Mouse (Mus musculus) heart, postnatal 14 days (tissue): Measurements from ENCODE around the gene Zfp804a. TPM values are rescaled to one million over a fixed set of nuclear protein-coding genes. Genes with fewer than 3 reads are reported as not detected.

Experiments
- DNase-seq, 2 experiments: peaks; one replicate each; pipeline ENCODE4 v3.0.0; 2021 to 2022
- intact Hi-C: fragments of 180-260 bp; cut with DNase I; formaldehyde crosslinking; loops from one replicate; pipeline ENCODE4 v1.15.1; 2025
- long read RNA-seq, 2 experiments: library from polyadenylated mRNA; stranded (forward); transcript quantifications; one replicate each; pipeline ENCODE4 v2.0.0; 2021
- total RNA-seq, 2 experiments: library from RNA; stranded (reverse); gene quantifications; 2 replicates each; pipeline ENCODE4 v1.2.3; 2021

The Zfp804a gene
- not detected for total RNA-seq
- long read RNA-seq, experiment 1 = 0 reads
- long read RNA-seq, experiment 2 = 0 reads

DNA sequence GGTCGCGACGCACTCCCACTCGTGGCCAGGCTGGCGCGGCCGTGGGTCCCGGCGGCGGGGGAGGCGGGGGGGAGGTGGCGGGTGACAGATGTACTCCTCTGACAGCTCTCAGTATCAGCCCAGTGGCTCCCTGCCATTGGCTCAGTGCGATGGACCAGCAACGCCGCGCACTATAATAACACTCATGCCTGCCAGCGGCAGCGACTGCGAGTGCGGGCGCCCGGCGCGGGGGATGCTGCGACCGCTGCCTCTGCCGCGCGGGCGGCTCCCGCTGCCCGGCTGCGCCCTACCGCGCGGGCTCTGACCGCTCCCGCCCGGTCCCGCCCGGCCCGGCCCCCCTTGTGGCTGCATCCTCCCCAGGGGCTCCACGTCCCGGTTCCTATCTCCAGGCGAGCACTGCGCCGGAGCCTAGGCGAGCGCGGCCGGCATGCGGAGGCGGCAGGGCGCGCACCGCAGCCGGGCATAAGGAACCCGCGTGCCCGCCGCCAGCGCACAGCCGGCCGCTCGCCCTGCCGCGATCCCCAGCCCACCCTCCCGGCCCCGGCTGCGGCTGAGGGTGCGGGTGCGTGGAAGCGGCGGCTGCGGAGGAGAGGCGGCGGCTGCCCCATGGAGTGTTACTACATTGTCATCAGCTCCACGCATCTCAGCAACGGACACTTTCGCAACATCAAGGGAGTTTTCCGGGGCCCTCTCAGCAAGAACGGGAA is at the start of gene Zfp804a:
Gene Zfp804a (plus strand): TSS at position 38 of the 707 bp plus-strand sequence.
- DNase-seq = peak; percentile 21 to 26
- intact Hi-C loops = no loop called here

DNA sequence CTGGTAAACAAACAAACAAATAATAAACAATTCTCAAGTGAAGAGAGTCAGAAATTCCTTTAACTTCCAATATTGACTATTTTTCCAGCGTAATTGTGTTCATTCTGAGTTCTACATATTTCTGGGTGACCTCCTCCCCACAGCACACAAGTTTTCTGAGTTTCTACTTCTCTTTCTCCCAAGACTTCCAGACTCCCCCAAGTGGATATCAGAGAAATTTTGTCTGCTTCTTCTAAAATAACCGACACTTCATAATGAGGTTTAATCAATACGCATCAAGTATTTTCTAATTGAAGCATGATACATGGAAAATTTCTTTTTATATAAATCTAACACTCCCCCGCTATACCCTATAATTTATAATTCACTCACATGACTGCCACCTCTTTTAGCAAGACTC is 1.4 kb upstream of the Zfp804a start:
- intact Hi-C loops = no loop called here
- DNase-seq = no peak

DNA sequence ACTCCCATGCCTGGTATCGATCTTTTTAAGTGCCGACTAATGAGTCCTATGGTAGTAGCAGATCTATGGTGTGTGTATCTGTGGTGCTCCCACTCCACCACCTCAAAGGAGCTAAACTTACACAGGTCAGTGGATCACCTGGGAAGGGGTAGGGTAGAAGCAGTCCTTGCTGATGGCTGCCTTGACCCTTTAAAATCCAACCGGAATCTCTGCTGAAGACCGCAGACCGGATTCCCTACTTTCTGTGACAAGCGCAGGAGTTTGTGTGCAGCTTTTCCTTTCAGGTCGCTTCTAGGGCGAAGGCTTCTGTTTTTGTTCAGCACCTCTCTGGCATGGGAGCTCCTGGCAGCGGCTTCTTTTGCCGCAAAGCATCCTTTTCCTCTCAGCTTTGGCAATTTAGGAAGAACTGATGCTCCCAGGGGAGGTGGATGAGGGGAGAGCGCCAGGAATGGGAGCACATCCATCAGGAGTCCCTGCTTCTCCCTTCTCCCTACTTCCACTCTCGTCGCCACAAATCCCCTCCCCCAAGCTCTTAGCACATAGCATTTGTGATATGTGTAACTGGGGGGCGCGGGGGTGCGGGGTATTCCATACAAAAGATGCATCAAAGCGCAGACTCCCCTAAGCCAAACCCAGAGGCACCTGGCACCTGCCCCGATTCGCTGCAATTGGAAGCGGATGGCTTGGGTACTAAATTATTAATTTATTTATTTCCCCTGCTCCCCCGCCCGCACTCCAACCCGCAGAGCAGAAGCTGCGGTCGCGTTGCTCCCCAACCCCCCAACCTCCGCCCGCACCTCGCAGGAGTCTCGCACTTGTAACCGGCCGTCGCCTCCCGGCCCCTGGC is 461 bp upstream of the Zfp804a start:
- intact Hi-C loops = no loop called here
- no peak for DNase-seq

DNA sequence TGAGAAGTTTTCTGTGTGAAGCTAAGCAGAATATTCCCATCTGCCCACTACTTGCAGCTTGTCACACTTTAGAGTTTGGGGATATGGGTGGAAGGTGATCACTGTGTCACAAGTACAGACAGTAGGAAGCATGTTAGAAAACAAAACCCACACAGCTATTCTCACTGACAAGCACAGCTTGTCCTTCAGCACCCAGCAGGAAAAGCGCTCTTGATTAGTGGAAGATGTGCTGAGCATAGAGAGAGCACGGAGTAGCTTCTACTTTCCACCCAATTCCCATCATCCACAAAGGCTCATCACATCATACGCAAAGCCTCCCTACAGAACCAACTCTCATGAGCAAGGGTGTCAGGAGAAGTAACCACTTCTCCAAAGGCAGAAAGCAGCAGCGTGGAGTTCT is 1.4 kb downstream of the Zfp804a start:
- intact Hi-C loops = no loop called here
- DNase-seq = no peak

DNA sequence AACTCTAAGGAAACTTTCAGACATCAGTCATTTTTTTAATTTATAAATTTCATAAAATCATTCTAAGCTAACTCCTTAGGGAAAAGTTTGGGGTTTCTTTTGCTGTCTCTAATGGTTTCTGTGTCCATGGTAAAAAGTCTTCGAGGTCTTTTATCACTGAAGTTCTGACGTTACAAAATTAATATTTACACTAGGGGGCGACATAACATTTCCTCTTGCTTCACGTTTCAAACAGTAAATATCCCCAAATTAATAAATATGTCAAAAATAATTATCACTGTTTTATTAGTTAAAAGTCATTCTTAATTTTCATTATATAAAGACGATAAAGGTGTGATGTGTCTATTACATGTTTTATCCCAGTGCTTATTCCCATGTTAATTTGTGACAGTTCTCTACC is 11.6 kb downstream of the Zfp804a start:
- DNase-seq = no peak
- intact Hi-C loops = loop anchor here (2.0 to 10.0 kb wide), 2 partner anchors 506 to 1270 kb away; no protein-coding TSS in a partner anchor

DNA sequence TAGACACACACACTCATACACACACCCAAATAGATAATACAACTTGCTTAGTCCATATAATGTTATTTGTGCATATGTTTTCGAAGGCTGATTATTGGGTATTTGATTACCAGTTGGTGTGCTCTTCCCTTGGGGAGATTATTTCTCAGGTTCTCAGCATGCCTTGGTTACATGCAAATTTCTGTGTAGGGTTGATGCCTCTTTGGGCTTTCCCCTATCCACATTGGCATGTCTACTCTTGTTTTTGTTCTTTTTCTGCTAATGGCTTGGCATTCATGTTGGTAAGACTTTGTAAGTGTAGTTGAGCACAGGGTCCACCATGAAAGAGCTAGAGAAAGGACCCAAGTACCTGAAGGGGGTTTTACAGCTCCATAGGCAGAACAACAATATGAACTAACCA is 14.9 kb downstream of the Zfp804a start:
- intact Hi-C loops = loop anchor here (10.0 kb wide), 1 partner anchor 1267 kb away; no protein-coding TSS in a partner anchor
- no peak for DNase-seq

DNA sequence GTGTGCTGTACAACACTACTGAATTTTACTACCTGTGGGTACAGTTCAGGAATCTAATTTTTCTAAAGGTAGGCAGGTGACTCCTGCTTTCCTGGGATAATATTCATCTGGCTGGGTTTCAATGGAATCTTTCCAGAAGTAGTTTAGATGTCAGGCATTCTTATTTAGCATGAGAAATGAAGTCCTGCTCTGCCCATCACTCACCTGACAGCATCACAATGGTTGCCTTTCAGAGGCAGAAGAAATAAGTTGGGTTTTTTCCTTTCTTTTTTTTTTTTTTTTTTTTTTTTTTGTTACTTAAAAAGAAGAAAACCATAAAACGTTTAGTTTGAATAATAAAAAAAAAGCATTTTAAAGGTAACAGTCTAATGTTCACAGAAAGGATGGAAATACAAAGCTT is 16.1 kb downstream of the Zfp804a start:
- intact Hi-C loops = loop anchor here (10.0 kb wide), 1 partner anchor 1266 kb away; no protein-coding TSS in a partner anchor
- no peak for DNase-seq

DNA sequence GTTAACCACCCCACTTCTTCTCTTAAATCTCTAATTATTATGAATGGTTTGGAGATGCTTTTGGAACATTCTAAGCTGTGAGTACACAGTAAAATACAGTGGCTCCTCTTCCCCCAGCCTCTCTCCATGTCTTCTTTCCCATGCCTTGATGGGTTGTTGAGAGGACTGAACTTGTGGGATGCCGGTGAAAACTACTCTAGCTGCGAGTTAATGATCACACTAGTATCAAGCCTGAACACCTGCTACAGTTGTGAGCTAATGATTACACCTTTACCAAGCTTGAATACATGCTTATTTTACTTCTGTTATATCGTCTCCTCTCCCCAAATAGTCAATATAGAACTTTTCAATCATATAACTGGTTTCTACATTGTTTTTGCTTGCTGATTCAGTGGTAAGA is 23.9 kb downstream of the Zfp804a start:
- DNase-seq = no peak
- intact Hi-C loops = no loop called here

DNA sequence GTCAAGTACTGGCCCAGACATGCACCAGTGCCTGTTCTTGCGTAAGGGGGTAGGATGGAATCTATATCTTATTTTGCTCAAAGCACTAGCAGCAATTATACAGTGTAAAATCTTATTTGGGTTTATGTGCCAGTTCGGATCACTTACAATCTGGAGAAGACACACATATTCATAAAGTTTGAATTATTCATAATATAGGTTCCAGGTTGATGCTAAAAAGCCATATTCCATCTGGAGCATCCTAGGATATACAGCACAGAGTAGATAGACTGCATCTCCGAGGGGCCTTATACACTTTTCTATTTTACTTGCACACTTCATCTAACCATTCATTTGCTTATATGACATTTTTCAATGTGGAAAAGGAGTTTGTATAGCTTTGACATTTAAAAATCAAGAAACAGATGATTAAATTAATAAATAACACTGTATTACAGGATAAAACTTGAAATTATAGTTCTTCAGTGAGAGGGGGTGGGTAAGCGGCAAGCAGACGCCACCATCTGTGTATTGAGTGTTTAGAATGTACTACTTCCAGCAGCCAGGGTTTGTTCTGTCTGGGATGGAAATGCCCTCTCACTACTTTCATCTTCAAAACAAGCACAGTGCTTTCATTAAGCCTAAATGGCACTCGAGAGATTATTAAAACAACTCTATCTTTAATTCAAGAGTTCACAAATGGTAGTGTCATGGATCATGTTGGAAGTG is 25.4 kb downstream of the Zfp804a start:
- intact Hi-C loops = no loop called here
- DNase-seq = no peak

DNA sequence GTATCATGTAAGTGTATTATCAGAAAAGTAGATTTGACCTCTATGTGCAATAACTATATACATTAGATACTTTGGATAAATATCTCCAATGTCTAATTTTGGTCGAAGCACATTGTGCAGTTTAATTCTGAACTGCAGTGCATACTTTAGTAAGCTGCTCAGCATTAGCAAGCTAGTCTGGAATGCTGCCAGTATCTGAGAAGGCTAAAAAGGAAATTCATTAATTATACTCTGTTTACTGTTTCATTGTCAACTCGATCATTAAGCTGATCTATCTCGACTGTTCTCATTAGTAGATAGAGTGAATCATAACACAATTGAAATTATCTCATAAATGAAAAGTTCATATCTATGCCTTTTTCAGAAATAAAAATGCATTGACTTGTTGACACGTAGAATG is 27.7 kb downstream of the Zfp804a start:
- intact Hi-C loops = no loop called here
- no peak for DNase-seq

DNA sequence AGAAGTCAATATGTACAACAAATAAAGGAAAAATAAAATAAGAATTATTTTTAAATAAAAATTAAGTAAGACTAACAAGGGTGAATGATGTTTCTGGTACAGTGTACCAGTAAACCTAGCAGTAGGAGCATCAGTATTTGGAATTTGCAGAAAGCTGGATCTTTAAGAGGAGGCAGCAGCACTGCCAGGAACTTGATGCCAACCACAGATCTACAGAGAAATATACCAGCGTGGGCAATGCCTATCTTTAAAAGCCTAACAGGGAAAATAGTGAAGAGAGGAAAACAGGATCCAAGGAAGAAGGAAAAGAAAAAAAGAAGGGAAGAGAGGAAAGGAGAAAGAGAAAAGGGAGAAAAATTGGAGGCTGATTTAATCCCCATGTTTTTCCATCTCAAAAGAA is 60.1 kb downstream of the Zfp804a start:
- intact Hi-C loops = no loop called here
- no peak for DNase-seq

DNA sequence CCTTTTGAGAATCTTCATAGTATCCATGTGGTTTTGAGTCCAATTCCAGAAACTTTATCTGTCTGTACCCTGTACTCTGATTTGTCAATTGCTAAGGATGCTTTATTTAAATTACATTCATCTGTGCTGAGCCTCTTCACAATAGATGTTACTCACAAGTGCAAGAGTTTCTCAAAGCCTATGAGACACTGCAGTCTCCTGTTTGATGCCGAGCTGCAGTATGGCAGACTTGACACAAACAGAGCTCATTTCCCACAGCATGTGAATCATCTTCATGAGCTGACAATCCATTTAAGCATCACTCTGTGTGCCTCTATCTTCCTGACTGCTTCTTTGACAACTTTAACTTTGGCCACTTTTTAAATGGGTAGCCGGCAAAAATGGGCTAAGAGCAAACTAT is 60.6 kb downstream of the Zfp804a start:
- intact Hi-C loops = no loop called here
- no peak for DNase-seq

DNA sequence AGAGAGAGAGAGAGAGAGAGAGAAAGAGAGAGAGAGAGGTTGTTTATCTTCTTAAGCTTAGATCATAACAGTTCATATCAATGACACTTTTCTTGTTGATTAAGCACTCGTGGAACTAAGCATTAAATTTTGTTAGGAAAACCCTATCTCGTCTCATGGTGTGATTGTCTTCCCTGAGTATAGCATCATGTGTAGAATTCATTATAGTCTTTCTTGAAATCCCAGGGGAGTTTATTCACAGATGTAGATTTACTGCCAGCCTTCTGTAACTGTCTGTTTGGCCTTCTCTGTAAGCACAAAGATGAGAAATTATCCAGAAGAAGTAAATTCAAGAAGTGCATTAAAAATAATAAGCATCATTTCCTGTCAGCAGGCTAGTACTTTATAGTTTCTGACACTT is 66.6 kb downstream of the Zfp804a start:
- DNase-seq = no peak
- intact Hi-C loops = no loop called here

DNA sequence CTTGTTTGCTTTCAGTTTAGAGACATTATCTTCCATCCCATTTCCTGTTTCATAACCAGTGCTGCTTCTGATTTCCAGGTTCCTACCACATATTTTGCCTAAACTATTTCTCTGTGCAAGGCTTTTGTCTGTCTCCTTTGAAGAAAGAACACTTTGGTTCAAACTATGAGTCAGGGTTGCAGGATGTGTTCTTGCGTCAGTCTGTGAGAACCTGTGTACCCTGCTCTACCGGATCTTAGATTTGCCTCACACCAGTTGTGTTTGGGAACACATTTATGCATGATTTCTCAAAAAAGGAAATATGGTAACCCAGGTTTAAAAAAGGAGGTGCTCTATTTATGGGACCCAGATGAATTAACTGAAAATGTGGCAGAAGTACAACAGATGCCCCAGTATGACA is 125.7 kb downstream of the Zfp804a start:
- intact Hi-C loops = no loop called here
- no peak for DNase-seq

DNA sequence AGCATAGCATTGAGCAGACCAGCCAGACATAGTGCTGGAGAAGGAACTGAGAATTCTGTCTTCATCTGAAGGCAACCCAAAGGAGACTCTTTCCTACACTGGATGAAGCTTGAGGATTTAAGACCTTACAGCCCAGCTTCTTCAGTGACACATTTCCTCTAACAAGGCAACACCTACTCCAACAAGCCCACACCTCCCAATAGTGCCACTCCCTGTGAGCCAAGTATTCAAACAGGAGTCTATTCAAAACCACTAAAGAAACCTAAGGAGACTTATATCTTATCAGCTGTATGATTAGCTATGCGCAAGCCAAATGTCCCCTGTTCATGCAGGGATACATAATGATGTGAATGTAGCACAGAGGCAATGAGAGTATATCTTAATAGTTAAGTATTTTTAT is 128.0 kb downstream of the Zfp804a start:
- intact Hi-C loops = no loop called here
- DNase-seq = no peak

DNA sequence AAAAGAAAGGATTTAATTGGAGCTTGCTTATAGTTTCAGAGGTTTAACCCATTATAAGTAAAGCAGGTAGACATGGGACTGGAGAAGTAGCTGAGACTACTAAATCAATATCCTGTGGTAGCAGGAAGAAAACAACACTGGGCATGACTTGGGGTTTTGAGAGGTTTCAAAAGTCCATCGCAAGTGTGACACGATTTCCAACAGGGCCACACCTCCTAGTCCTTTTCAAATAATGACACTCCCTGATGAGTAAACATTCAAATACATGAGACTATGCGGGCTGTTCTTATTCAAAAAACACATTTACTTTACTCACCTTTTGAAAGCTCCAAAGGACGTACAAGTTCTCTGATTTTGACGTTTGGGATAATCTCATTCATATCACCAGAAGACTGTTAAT is 146.9 kb downstream of the Zfp804a start:
- intact Hi-C loops = loop anchor here (10.0 kb wide), 1 partner anchor 1425 kb away; no protein-coding TSS in a partner anchor
- DNase-seq = no peak

DNA sequence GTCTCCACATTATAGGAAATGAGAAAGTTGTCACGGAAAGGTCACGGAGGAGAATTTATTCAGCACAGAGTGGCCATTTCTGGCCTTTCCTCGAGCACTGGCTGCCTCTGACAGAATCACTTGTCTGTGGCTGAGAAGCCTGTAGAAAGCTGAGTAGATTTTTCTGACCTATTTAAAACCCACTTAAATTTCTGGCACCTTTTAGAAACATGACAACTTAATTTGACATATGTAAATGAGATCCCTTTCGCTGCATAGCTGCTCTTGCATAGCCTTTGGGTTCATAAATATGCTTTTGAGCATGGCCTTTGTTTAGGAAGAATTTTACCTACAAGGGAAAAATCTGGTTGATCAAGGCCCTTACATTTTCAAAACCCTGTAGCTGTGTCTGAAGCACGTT is 147.6 kb downstream of the Zfp804a start:
- intact Hi-C loops = no loop called here
- DNase-seq = no peak

DNA sequence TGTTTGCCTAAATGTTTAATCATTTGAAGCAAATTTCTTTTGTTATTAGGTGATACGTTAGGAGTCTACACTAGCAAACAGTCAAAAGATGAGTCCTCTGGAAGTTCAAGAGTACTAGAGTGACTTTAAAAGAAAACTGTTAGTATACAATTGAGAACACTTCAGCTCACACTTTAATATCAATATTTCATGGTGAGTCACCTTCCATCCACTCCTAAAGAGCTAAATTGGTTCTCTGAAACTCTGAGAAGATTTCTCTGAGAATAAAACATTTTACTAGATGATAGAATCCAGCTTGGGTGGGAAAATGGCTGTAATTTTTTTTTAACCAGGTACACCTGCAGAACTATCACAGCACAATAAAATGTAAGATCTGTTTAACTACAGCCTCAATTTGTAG is 157.6 kb downstream of the Zfp804a start:
- no peak for DNase-seq
- intact Hi-C loops = no loop called here

DNA sequence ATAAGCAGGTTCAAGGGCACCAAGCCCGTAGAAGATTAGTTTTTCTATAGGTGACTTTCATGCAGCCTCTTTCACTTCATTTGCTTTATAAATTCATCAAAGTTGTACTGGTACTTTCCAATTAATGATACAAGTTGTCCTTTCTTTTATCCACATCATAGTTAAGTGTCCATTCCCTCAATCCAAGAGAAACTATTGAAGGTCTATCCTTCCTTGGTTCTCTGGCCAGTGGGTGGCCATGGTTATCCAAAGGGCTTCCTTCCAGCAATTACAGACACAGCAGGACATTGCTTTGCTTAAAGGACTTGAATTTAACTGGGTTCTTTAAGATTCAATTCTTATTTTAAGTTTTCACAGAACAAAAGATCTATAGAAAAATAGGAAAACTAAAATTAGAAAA is 158.9 kb downstream of the Zfp804a start:
- intact Hi-C loops = no loop called here
- DNase-seq = no peak

DNA sequence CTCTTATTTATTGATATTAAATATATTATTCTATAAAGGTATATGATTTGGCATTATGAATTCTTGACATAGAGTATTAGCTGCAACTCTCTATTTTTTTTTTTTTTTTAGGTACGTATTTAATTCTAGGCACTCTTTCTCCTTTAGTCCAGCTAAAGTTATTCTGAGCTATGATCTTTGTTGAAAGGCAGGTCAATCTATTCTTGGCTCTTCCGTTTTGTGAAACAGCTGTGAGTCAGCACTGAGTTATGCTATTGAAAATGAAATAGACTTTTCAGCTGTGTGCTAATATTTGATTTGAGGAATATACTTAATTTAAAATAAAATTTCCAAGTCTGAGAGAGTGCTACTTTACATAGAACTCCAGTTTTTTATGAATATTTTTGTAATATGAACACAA is 164.9 kb downstream of the Zfp804a start:
- no peak for DNase-seq
- intact Hi-C loops = no loop called here

DNA sequence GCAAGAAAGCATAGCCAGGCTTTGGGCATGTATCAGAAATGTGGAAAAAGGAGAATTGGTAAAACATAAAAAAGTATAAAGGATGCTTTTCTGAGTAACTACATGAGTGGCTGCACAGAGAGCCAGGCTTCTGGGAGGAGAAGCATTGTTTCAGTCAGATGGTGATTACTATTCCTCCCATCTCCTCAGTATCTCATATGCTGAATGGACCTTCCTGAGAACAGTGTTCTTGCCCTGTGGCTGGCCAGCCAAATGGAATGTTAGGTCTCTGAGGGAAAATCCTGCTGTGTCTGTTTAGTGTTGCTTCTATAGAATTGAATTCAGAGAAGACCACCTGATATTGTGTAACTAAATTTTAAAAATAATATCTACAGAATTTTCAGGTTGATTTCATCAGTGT is 193.0 kb downstream of the Zfp804a start:
- DNase-seq = no peak
- intact Hi-C loops = no loop called here
